9 mouse cellular contexts compared by ENCODE assay signal in genomic region chr2:65994886-65995468, GRCm38 (mm10).
DNase-seq lines count a peak whose midpoint lies in the region; ATAC-seq lines count a peak whose summit lies in the region.
"Had no signal": no experiment of that assay in that cellular context is flagged by ENCODE, and none has a peak within 500 bp of the region (broad histone marks: within the 10 kb centered on the region; RNA-seq: fewer than 3 reads in every experiment).

No protein-coding gene starts in this region.

- H3K4me2 ChIP-seq in lung, embryonic 16.5 days (ENCODE audit: low read depth, low read length): no peak overlapping the region
- peak overlapping the region; percentile 29 for H3K4me2 ChIP-seq in neural tube, embryonic 15.5 days
- H3K4me2 ChIP-seq in liver, embryonic 12.5 days: no peak overlapping the region

- no peaks in the 10 kb centered on the region for H3K27me3 ChIP-seq in lung, embryonic 16.5 days (ENCODE audit: control insufficient read depth, insufficient read depth, low read depth, low read length)
- H3K27me3 ChIP-seq in neural tube, embryonic 15.5 days (replicated peaks): no peaks in the 10 kb centered on the region
- no peaks in the 10 kb centered on the region for H3K27me3 ChIP-seq in liver, embryonic 12.5 days (replicated peaks)

- 42% methylated on average over 13 of the region's 13 CpGs for WGBS in lung, embryonic 16.5 days
- 15% methylated on average over 13 of the region's 13 CpGs for WGBS in neural tube, embryonic 15.5 days
- WGBS in liver, embryonic 12.5 days (ENCODE audit: insufficient replicate concordance): 71% methylated on average over 13 of the region's 13 CpGs

- peak; percentile 28; the same call in 1 of the 2 replicates for ATAC-seq in lung, embryonic 16.5 days (ENCODE audit: low read depth)
- ATAC-seq in neural tube, embryonic 15.5 days (ENCODE audit: low FRiP score): peak; percentile 60
- no peak for ATAC-seq in liver, embryonic 12.5 days

- peak; percentile 61 to 68 for DNase-seq in cerebellum, postnatal 10 days
- no peak for DNase-seq in cerebellum, adult 11-12 months
- no peak for DNase-seq in lung, postnatal 25 days (ENCODE audit: low spot score)
- DNase-seq in kidney, postnatal 10 days: peak; percentile 16
- DNase-seq in gastrocnemius, postnatal 25 days: no peak
- DNase-seq: heart, adult 11 months had no signal

- H3K4me3 ChIP-seq in lung, embryonic 16.5 days (ENCODE audit: low read length): no peak overlapping the region
- no peak overlapping the region for H3K4me3 ChIP-seq in neural tube, embryonic 15.5 days (replicated peaks)
- no peak overlapping the region for H3K4me3 ChIP-seq in liver, embryonic 12.5 days

- no peaks in the 10 kb centered on the region for H3K36me3 ChIP-seq in lung, embryonic 16.5 days (ENCODE audit: control insufficient read depth, insufficient read depth, low read length)
- no peaks in the 10 kb centered on the region for H3K36me3 ChIP-seq in neural tube, embryonic 15.5 days
- no peaks in the 10 kb centered on the region for H3K36me3 ChIP-seq in liver, embryonic 12.5 days

- H3K27ac ChIP-seq in lung, embryonic 16.5 days (ENCODE audit: low read length): no peak overlapping the region
- peak overlapping the region; percentile 68 for H3K27ac ChIP-seq in neural tube, embryonic 15.5 days (replicated peaks)
- no peak overlapping the region for H3K27ac ChIP-seq in liver, embryonic 12.5 days

- H3K9me3 ChIP-seq in lung, embryonic 16.5 days (ENCODE audit: control insufficient read depth, low read length): no peaks in the 10 kb centered on the region
- no peaks in the 10 kb centered on the region for H3K9me3 ChIP-seq in neural tube, embryonic 15.5 days (replicated peaks)
- no peaks in the 10 kb centered on the region for H3K9me3 ChIP-seq in liver, embryonic 12.5 days (replicated peaks)

- no peaks in the 10 kb centered on the region; the same call in 1 of the 2 replicates for H3K4me1 ChIP-seq in lung, embryonic 16.5 days (replicated peaks; ENCODE audit: control insufficient read depth, insufficient read depth, low read length)
- H3K4me1 ChIP-seq in neural tube, embryonic 15.5 days: peaks cover 38% of the 10 kb centered on the region
- no peaks in the 10 kb centered on the region for H3K4me1 ChIP-seq in liver, embryonic 12.5 days

- H3K9ac ChIP-seq in lung, embryonic 16.5 days (ENCODE audit: low read length): no peak overlapping the region
- H3K9ac ChIP-seq in neural tube, embryonic 15.5 days (replicated peaks): no peak overlapping the region
- H3K9ac ChIP-seq in liver, embryonic 12.5 days: no peak overlapping the region

Comparison
In these comparisons a context has a peak if more than half of its experiments do, and no peak if none do; other contexts are left out.
1. DNase-seq: peak in cerebellum, postnatal 10 days (2 of 2) and kidney, postnatal 10 days (single experiment); none in cerebellum, adult 11-12 months (single experiment), lung, postnatal 25 days (single experiment) and gastrocnemius, postnatal 25 days (single experiment).